Mouse (Mus musculus): ENCODE measurements around the gene Ugt8a. TPM values are rescaled to one million over a fixed set of nuclear protein-coding genes. Genes with fewer than 3 reads are reported as not detected.
A peak's percentile ranks its signal among the peaks of the same experiment; 100 is the strongest.

Ugt8a gene
- total RNA-seq, 1 experiment from 2014 or later: 0.25 TPM

DNA sequence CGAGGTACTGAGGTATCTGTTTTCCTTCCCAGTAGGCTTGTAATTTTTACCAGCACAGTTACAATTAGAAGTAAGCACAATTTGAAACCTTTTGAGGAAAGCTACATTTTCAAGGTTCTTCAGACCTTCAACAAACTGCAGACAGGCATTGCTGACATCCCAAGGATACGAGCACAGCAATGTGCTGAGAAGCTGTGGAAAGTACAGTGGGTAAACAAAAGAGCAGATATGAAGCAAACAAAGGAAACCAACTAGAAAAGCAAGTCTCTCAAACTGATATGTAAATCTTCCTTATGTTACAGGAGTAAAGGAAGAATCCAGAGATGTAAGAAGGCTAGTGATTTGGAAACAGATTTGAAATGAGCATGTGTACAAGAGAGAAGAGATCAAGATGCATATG is 54.0 kb downstream of the Ugt8a start:
- no peak for ATAC-seq (replicated peaks in 1 of 2; ENCODE audit: insufficient read depth in 1 of 2, low FRiP score in 2 of 2, low TSS enrichment in 1 of 2, low read depth in 1 of 2, poor library complexity in 2 of 2, severe bottlenecking in 2 of 2)

DNA sequence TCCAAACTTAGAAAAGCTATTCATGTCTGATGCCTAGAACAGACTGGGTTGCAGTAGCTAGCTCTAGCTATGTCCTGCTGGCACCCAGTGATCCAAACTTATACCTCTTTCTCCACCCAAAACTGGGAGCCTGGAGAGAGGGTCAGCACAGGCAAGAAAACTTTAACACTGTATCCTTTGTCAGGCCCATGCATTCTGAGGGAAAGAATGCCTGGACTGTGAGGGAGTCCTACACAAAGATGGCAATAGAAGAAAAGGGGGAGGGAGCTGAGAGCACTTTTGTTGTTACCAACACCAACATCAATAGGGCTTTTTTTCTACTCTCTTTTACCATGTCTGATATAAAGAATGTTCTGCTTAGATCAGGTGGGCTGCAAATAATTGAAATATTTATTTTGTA is 55.4 kb downstream of the Ugt8a start:
- no peak for ATAC-seq (replicated peaks in 1 of 2; ENCODE audit: insufficient read depth in 1 of 2, low FRiP score in 2 of 2, low TSS enrichment in 1 of 2, low read depth in 1 of 2, poor library complexity in 2 of 2, severe bottlenecking in 2 of 2)

DNA sequence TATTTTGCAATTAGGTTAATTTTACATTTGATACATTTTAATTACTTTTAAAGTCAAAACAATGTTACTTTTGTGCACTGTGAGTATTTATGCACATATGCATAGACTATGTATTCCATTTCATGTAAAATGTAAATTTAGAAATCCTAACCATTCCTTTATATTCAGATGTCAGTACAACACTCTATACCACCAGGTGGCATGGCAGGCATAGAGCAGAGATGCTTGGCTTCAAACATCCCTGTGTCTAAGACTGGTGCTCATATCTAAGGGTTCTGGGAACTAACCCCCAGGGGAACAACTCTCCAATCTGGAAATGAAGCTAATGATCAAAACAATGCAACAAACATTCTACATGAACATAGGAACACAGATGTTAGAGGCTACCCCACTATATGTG is 56.6 kb downstream of the Ugt8a start:
- no peak for ATAC-seq (replicated peaks in 1 of 2; ENCODE audit: insufficient read depth in 1 of 2, low FRiP score in 2 of 2, low TSS enrichment in 1 of 2, low read depth in 1 of 2, poor library complexity in 2 of 2, severe bottlenecking in 2 of 2)

DNA sequence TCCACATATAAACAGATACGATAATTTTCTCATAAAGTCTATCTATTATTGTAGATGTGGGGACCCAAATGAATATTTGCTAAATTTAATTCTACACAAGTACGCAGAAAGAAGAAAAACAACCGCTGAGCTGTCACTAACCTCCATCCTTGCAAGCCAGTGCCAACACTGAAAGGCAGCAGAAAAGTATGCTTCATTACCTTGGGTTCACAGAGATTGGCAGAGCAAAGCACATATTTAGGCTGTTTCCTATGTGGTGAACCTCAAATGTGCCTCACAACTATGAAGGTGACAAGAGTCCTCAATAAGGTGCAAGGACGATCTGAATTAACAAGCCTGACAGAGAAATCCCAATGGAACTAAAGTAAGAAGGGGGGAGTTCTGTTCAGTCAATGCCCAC is 64.0 kb downstream of the Ugt8a start:
- no peak for ATAC-seq (replicated peaks in 1 of 2; ENCODE audit: insufficient read depth in 1 of 2, low FRiP score in 2 of 2, low TSS enrichment in 1 of 2, low read depth in 1 of 2, poor library complexity in 2 of 2, severe bottlenecking in 2 of 2)

DNA sequence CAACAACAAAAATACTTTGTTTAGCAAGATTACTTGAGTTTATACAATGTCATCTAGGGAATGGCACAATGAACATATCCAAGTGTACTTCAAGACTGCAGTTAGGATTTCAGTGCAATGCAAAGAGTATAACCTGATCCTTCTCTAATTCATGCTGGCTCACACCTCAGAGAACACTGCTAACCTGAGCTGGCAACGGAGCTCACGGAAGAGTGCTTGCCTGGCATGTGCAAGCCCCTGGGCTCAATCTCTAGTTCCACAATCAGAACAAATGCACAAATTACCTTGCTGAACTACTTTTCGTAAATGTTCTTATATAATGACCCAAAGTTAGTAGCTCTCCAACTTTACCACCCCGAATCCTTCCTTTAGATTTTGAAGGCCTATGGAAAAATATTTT is 68.5 kb downstream of the Ugt8a start:
- no peak for ATAC-seq (replicated peaks in 1 of 2; ENCODE audit: insufficient read depth in 1 of 2, low FRiP score in 2 of 2, low TSS enrichment in 1 of 2, low read depth in 1 of 2, poor library complexity in 2 of 2, severe bottlenecking in 2 of 2)

DNA sequence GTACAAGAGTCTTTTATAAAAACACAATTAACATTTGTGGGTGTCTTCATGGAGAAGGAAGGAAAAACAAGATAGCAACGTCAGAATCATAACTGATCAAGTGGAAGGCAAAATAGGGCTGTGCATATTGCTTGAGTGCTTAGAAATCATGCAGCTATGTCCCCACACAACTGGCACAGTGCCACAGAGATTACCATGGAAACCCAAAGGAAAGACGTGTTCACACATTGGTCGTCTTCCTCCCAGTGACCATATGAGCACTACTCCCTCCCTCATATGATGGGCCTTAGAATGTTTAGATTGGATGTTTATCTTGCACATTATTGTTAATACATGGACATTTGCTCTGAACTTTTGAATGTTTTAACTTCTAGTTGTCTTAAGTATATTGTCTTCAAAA is 76.8 kb downstream of the Ugt8a start:
- no peak for ATAC-seq (replicated peaks in 1 of 2; ENCODE audit: insufficient read depth in 1 of 2, low FRiP score in 2 of 2, low TSS enrichment in 1 of 2, low read depth in 1 of 2, poor library complexity in 2 of 2, severe bottlenecking in 2 of 2)

DNA sequence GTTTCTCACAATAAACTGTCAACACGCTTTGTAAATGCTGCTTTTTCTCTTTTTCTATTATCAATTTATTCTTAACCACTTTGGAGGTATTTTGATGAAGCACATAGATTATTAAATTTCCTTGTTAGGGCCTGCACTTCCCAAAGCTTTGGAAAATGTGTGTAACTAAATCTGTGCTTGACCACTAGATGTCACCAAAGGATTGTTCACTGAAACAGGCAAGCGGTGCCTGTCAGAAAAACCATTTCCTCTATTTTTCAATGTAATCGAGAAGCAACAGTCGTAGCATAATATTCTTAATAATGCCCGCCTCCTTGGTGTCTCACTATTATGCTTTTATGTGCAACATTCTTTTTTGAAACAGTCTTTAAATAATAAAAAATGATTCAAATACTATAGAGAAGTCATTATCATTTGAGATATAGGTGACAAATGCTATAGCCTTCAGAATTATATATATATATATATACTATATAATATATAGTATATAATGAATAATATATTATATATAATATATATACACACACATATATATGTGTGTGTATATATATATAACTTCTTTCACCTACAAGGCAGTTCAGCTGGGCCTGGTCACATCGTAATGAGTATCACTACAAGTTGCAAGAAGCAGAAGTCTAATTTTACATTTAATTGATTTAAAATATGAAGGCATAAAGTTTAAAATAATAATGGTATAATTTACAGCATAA is 89.1 kb downstream of the Ugt8a start:
- ATAC-seq (replicated peaks in 1 of 2; ENCODE audit: insufficient read depth in 1 of 2, low FRiP score in 2 of 2, low TSS enrichment in 1 of 2, low read depth in 1 of 2, poor library complexity in 2 of 2, severe bottlenecking in 2 of 2): peak; percentile 88 to 90

DNA sequence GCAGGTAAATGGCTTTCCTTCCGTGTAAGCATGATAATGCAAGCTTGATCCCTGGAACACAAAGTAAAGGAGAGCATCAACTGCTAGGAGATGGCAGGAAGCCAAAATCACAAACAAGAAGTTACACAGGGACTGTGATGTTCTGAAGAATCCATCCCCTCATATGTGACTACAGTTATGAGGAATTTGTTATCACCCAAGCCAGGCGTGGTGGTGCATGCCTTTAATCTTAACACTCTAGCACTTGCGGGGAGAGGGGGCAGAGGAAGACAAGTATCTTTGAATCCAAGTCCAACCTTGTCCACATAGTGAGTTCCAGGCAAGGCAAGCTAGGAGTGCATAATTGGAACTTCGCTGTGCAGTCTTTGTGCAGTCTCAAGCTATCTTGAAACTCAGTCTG is 110.4 kb downstream of the Ugt8a start:
- no peak for ATAC-seq (replicated peaks in 1 of 2; ENCODE audit: insufficient read depth in 1 of 2, low FRiP score in 2 of 2, low TSS enrichment in 1 of 2, low read depth in 1 of 2, poor library complexity in 2 of 2, severe bottlenecking in 2 of 2)

DNA sequence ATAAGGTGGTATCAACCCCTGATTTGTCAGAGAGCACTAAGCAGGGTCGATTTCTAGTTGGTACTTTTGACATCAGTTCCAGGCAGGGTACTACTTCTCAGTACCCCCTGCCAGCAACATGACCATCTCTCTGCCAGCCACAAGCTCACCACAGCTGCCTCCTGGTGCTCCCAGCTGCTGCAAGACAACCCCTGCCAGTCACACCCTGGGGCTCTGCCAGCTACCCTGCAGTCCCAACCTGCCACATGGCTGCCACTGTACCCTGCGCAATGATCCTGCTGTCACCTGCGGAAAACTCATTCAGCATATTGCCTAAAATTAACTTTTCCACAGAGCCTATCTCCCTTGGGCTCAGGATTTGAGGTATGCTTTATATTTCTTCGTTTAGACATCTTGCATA is 111.2 kb downstream of the Ugt8a start:
- no peak for ATAC-seq (replicated peaks in 1 of 2; ENCODE audit: insufficient read depth in 1 of 2, low FRiP score in 2 of 2, low TSS enrichment in 1 of 2, low read depth in 1 of 2, poor library complexity in 2 of 2, severe bottlenecking in 2 of 2)

DNA sequence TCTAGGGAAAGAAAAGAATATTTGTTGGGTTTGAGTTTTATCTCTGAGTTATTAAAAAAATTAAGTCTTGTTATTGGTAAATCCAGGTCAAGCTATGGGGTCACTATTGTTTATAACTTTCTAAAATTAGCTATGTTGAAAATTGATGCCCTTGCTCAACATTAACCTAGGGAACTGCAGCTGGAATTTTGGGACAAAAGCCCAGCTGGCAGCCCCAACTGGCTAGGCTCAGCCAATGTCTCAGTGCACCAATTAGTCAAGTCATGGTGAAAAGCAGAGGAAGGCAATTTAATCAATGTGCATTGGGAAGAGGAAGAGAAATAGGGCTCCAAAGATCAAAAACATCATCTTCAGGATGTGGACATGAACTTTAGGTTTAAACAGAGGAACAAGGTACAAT is 118.7 kb downstream of the Ugt8a start:
- no peak for ATAC-seq (replicated peaks in 1 of 2; ENCODE audit: insufficient read depth in 1 of 2, low FRiP score in 2 of 2, low TSS enrichment in 1 of 2, low read depth in 1 of 2, poor library complexity in 2 of 2, severe bottlenecking in 2 of 2)

Measured in hematopoietic stem cell, adult 5-6 weeks (primary cell).